Mouse (Mus musculus) T-cell, adult 66 days (primary cell): ENCODE data around the gene Rasal3. TPM values are rescaled to one million over a fixed set of nuclear protein-coding genes. Genes with fewer than 3 reads are reported as not detected.

Experiments used
- total RNA-seq, 2 experiments: library from RNA; stranded (reverse); gene quantifications; 3 replicates in 1 of 2; 4 replicates in 1 of 2; pipeline ENCODE4 v1.2.4; 2023

Rasal3 gene
- 100 to 1,000 TPM; 646 to 647 TPM for total RNA-seq

GRCm38 (mm10) chr17:32403417-32403816 lies at the start of gene Rasal3:
Rasal3 (minus strand) TSS chr17:32403583.

GRCm38 (mm10) chr17:32452482-32452881 lies 49.1 kb upstream of the Rasal3 start, which contains the start of gene Cyp4f39:
Cyp4f39 (plus strand) TSS chr17:32452723.

GRCm38 (mm10) chr17:32424034-32424433 lies 20.7 kb upstream of the Rasal3 start, which contains the start of gene Pglyrp2:
Pglyrp2 (minus strand) TSS chr17:32424167.

GRCm38 (mm10) chr17:32389101-32389659 lies 14.2 kb downstream of the Rasal3 start, which contains the start of gene Wiz:
Wiz (minus strand) TSS chr17:32389439.

GRCm38 (mm10) chr17:32350382-32350983 lies 52.9 kb downstream of the Rasal3 start, which contains the start of gene Akap8l:
Akap8l (minus strand) TSS chr17:32350607.

Other genes with a start within 250 kb of the Rasal3 start
- gene Notch3, start 236.7 kb downstream of the Rasal3 start, total RNA-seq, result under 1 TPM; 0.33 to 0.67 TPM
- gene Ephx3, start 214.0 kb downstream of the Rasal3 start, total RNA-seq, result 1 to 10 TPM; 4.8 to 4.9 TPM
- 100 to 1,000 TPM; 304 to 305 TPM for gene Brd4, start 118.9 kb downstream of the Rasal3 start, total RNA-seq
- 100 to 1,000 TPM; 306 to 315 TPM for gene Akap8, start 82.3 kb downstream of the Rasal3 start, total RNA-seq
- 100 to 1,000 TPM; 173 to 182 TPM for gene Akap8l, start 53.0 kb downstream of the Rasal3 start, total RNA-seq
- gene Wiz, start 14.1 kb downstream of the Rasal3 start, total RNA-seq, result 10 to 100 TPM; 38.3 to 38.6 TPM
- 100 to 1,000 TPM in 1 of 2 experiments, 10 to 100 TPM in 1; 98.6 to 109 TPM for gene Pglyrp2, start 20.6 kb upstream of the Rasal3 start, total RNA-seq
- not detected for gene Cyp4f39, start 49.1 kb upstream of the Rasal3 start, total RNA-seq
- gene Cyp4f17, start 102.5 kb upstream of the Rasal3 start, total RNA-seq, result 1 to 10 TPM; 1.1 to 1.7 TPM
- 1 to 10 TPM; 4.5 to 8.7 TPM for gene Cyp4f16, start 133.0 kb upstream of the Rasal3 start, total RNA-seq
- not detected for gene Cyp4f37, start 217.7 kb upstream of the Rasal3 start, total RNA-seq